Mouse (Mus musculus) limb, embryonic 12.5 days (tissue): Measurements from ENCODE around the gene Lrrc46. TPM values are rescaled to one million over a fixed set of nuclear protein-coding genes. Genes with fewer than 3 reads are reported as not detected.
A peak's percentile ranks its signal among the peaks of the same experiment; 100 is the strongest.

ENCODE experiments used
- ATAC-seq: fragments of 200-750 bp; cut with Nextera tagmentation; 2 replicates; pipeline ENCODE4 v1.8.0; 2017; ENCODE audit warnings: low read depth, moderate TSS enrichment; ENCODE audit not compliant: insufficient number of reproducible peaks, insufficient read depth, low FRiP score, low TSS enrichment
- H3K27ac ChIP-seq: fragments of 300-500 bp; sonication (generic); 2 replicates; pipeline ENCODE4 v1.5.1; 2016; ENCODE audit warnings: mild to moderate bottlenecking, moderate library complexity
- H3K27me3 ChIP-seq: fragments of 300-500 bp; sonication (generic); 2 replicates; pipeline ENCODE4 v1.6.1; 2016; ENCODE audit warnings: mild to moderate bottlenecking, moderate library complexity
- H3K36me3 ChIP-seq: fragments of 300-500 bp; sonication (generic); 2 replicates; pipeline ENCODE4 v1.6.1; 2016; ENCODE audit warnings: mild to moderate bottlenecking, moderate library complexity
- H3K4me1 ChIP-seq: fragments of 300-500 bp; sonication (generic); replicated peaks from 2 replicates; pipeline ENCODE4 v1.6.1; 2016
- H3K4me2 ChIP-seq: fragments of 300-500 bp; sonication (generic); 2 replicates; pipeline ENCODE4 v1.6.1; 2016; ENCODE audit warnings: mild to moderate bottlenecking, moderate library complexity
- H3K4me3 ChIP-seq: fragments of 300-500 bp; sonication (generic); replicated peaks from 2 replicates; pipeline ENCODE4 v1.5.1; 2016; ENCODE audit warnings: mild to moderate bottlenecking
- H3K9ac ChIP-seq: fragments of 300-500 bp; sonication (generic); replicated peaks from 2 replicates; pipeline ENCODE4 v1.6.1; 2016; ENCODE audit warnings: mild to moderate bottlenecking, moderate library complexity
- H3K9me3 ChIP-seq: fragments of 300-500 bp; sonication (generic); 2 replicates; pipeline ENCODE4 v1.6.1; 2016; ENCODE audit warnings: mild to moderate bottlenecking, moderate library complexity
- WGBS: fragments of 180-500 bp; shearing (Covaris S2); methylation state at CpG from one replicate; pipeline ENCODE4 v1.1.7; 2016; 5-methylcytosine and 5-hydroxymethylcytosine counted together
- polyA plus RNA-seq: library from polyadenylated mRNA; unstranded; fragments of >200 nt; fragmentation: Nextera tagmentation; extraction: Ambion mirVana; gene quantifications from 2 replicates; pipeline ENCODE4 v1.2.1, GENCODE M21; 2016

Lrrc46 gene
- polyA plus RNA-seq, 1 experiment from 2014 or later, result 1.0 TPM

GRCm38 (mm10) chr11:97025721-97026344 is 15.4 kb downstream of the Lrrc46 start:
- Histone ChIP-seq H3K4me3 (peak overlapping the region; percentile 33), H3K27me3 (peaks cover 45% of the 10 kb centered on the region), H3K4me1 (peaks cover 47% of the 10 kb centered on the region), H3K27ac (peak overlapping the region; percentile 84), H3K9ac (peak overlapping the region; percentile 56), H3K4me2 (peak overlapping the region; percentile 61), H3K9me3 (no peaks in the 10 kb centered on the region), H3K36me3 (no peaks in the 10 kb centered on the region)
- ATAC-seq, result no peak
- under 1% methylated on average over 17 of the region's 17 CpGs for WGBS

GRCm38 (mm10) chr11:97024977-97025376 is 16.2 kb downstream of the Lrrc46 start:
- peak overlapping the region; percentile 61; the same call in 1 of the 2 replicates for H3K4me2 ChIP-seq
- no peaks in the 10 kb centered on the region for H3K9me3 ChIP-seq
- peaks cover 39% of the 10 kb centered on the region for H3K4me1 ChIP-seq
- 45% methylated on average over 10 of the region's 10 CpGs for WGBS
- H3K27ac ChIP-seq, result peak overlapping the region; percentile 84; the same call in 1 of the 2 replicates
- no peak for ATAC-seq
- no peaks in the 10 kb centered on the region for H3K36me3 ChIP-seq
- H3K9ac ChIP-seq, result peak overlapping the region; percentile 56; the same call in 1 of the 2 replicates
- H3K27me3 ChIP-seq, result peaks cover 54% of the 10 kb centered on the region
- no peak overlapping the region; the same call in 1 of the 2 replicates for H3K4me3 ChIP-seq

DNA sequence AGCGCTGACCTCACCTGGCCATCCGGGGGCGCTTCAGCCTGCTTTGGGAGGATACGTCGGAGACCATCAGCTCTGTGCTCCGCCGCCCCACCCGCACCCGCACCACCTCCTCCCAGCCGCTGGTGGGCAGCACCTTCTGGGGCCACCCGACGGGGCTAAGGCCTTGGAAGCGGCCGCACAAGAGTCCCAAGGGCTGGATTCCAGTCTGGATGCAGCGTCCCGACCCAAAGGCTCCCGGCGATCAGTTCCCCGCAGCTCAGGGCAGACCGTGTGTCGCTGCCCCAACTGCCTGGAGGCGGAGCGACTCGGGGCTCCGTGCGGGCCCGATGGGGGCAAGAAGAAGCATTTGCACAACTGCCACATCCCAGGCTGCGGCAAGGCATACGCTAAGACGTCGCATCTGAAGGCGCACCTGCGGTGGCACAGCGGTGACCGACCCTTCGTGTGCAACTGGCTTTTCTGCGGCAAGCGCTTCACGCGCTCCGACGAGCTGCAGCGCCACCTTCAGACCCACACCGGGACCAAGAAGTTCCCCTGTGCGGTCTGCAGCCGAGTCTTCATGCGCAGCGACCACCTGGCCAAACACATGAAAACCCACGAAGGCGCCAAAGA is 19.2 kb downstream of the Lrrc46 start:
- H3K36me3 ChIP-seq, result no peaks in the 10 kb centered on the region
- peaks cover 83% of the 10 kb centered on the region for H3K27me3 ChIP-seq
- H3K4me1 ChIP-seq, result peaks cover 49% of the 10 kb centered on the region
- H3K9ac ChIP-seq, result peak overlapping the region; percentile 50
- 1% methylated on average over 50 of the region's 50 CpGs for WGBS
- peak overlapping the region; percentile 79 for H3K4me2 ChIP-seq
- peak overlapping the region; percentile 54 for H3K4me3 ChIP-seq
- no peak overlapping the region for H3K27ac ChIP-seq
- no peaks in the 10 kb centered on the region for H3K9me3 ChIP-seq
- ATAC-seq, result peak; percentile 27; the same call in 1 of the 2 replicates

DNA sequence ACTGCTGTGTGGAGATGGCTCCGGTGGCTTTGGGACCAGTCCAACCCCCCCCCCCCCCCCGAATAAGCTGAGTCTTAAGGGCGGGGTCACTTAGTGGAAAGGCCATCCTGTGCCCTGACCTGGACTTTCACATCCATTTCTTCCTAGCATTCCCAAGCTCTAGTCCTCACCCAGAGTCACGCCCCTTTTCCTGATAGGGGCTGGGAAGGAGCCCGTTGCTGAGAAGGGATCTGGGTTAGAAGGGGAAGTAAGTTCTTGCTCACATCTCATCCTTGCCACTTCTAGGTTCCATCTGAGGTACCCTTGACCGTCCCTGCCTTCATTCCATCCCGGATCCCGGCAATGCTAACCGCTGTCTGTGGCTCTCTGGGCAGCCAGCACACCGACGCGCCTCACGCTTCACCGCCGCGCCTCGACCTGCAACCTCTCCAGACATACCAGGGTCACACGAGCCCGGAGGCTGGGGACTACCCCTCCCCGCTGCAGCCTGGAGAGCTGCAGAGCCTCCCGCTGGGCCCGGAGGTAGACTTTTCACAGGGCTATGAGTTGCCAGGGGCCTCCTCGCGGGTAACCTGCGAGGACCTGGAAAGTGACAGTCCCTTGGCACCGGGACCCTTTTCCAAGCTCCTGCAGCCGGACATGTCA is 20.0 kb downstream of the Lrrc46 start:
- Histone ChIP-seq H3K4me2 (peak overlapping the region; percentile 79), H3K9ac (no peak overlapping the region; the same call in 1 of the 2 replicates), H3K4me1 (peaks cover 49% of the 10 kb centered on the region), H3K9me3 (no peaks in the 10 kb centered on the region), H3K4me3 (peak overlapping the region; percentile 54), H3K36me3 (no peaks in the 10 kb centered on the region), H3K27me3 (peaks cover 90% of the 10 kb centered on the region), H3K27ac (no peak overlapping the region)
- ATAC-seq, result no peak
- 2% methylated on average over 27 of the region's 27 CpGs for WGBS

- H3K4me1 ChIP-seq, result peaks cover 33% of the 10 kb centered on the region
- H3K27ac ChIP-seq, result no peak overlapping the region
- 0 out of 2 replicates have a peak overlapping the region, but pooled peaks have one; percentile 55 for H3K9ac ChIP-seq
Observed at GRCm38 (mm10) chr11:97019345-97019708, 21.9 kb downstream of the Lrrc46 start.

DNA sequence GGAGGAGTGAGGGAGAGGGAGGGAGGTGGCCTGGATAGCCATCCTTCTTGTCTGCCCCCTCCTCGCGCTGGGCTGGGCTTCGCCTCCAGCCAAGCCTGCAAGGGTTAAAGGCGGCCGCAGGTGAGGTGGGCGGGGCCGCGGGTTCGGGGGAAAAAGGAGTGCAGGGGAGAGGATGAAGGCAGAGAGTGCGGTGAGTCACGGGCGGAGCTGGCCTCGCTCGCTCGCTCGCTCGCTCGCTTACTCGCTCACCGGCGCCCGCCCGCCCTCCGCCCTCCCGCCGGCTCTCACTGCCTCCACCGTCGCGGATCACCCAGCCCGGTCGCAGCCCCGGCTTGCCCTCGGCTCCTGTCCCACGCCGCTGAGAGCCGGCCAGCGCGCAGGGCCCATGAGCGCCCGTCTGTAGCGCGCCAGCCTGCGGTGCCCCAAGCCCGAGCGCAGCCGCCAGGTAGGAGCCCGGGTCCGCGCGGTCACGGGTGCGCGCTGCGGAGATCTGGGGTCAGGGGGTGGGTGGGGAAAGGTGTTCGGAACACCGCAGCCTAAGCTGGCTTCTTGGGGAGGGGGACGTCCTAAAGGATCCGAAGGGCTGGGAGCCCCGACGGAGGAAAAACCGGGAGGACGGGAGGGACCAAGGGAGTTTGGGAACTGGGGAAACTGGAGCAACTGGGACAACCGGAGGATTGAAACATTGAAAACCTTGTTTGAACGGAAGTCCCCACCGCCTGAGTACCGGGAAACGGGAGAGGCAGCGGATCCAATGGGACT is 22.4 kb downstream of the Lrrc46 start:
- Histone ChIP-seq H3K4me2 (peak overlapping the region; percentile 71), H3K4me3 (peak overlapping the region; percentile 45), H3K4me1 (peaks cover 33% of the 10 kb centered on the region), H3K36me3 (no peaks in the 10 kb centered on the region), H3K9me3 (no peaks in the 10 kb centered on the region), H3K27ac (no peak overlapping the region), H3K9ac (peak overlapping the region; percentile 55), H3K27me3 (peaks cover 94% of the 10 kb centered on the region)
- whole genome bisulfite sequencing, result under 1% methylated on average over 68 of the region's 68 CpGs
- ATAC-seq, result no peak

More at GRCm38 (mm10) chr11:97019345-97019708, 21.9 kb downstream of the Lrrc46 start:
- Histone ChIP-seq H3K27me3 (peaks cover 97% of the 10 kb centered on the region), H3K9me3 (no peaks in the 10 kb centered on the region), H3K36me3 (no peaks in the 10 kb centered on the region), H3K4me3 (peak overlapping the region; percentile 45), H3K4me2 (peak overlapping the region; percentile 71; the same call in 1 of the 2 replicates)
- no peak for ATAC-seq
- WGBS, result 5% methylated on average over 13 of the region's 13 CpGs

GRCm38 (mm10) chr11:97017696-97018582 is 23.3 kb downstream of the Lrrc46 start:
- Histone ChIP-seq H3K36me3 (no peaks in the 10 kb centered on the region), H3K27ac (no peak overlapping the region), H3K4me2 (peak overlapping the region; percentile 71), H3K4me3 (peak overlapping the region; percentile 45), H3K27me3 (peaks cover 94% of the 10 kb centered on the region), H3K9me3 (no peaks in the 10 kb centered on the region), H3K4me1 (peaks cover 33% of the 10 kb centered on the region), H3K9ac (no peak overlapping the region)
- WGBS, result under 1% methylated on average over 36 of the region's 36 CpGs
- ATAC-seq, result no peak

DNA sequence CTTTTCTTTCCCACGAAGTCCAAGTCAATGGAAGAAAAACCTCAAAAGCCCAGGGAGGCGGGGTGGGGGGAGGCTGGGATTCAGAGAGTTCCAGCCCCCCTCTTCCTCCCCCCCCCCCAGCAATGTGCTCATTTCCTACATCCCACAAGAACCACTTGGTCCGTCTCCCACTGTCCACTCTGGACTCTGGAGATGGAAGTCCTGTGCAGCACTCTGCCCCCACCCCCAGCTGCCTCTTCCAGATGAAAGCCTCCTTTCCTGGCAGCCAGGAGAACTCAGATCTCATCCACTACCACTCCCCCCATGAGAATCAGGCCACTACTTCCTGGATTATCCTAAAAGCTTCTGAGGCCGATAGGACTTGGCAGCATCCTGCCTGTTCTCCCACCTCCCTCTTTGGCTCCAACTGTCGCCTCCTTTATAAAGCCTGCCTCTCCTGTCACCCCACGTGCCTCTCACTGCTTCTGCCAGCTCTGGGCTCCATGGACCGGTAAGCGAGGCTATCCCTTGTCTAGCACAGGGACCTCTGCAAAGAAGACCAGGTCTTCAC is 28.0 kb downstream of the Lrrc46 start, which contains the start of gene Sp6:
Sp6 (plus strand) TSS at position 274 of the 550 bp plus-strand sequence.
- WGBS, result 26% methylated on average over 7 of the region's 8 CpGs
- Histone ChIP-seq H3K9me3 (no peaks in the 10 kb centered on the region), H3K4me3 (no peak within 1 kb of the TSS), H3K27ac (no peak within 1 kb of the TSS), H3K27me3 (peaks cover 86% of the 10 kb centered on the region), H3K4me1 (peaks cover 12% of the 10 kb centered on the region), H3K4me2 (no peak within 1 kb of the TSS), H3K9ac (no peak within 1 kb of the TSS; the same call in 1 of the 2 replicates), H3K36me3 (no peaks in the 10 kb centered on the region)
- no peak for ATAC-seq

GRCm38 (mm10) chr11:97009198-97009790 is 31.9 kb downstream of the Lrrc46 start:
- Histone ChIP-seq H3K36me3 (no peaks in the 10 kb centered on the region), H3K4me1 (peaks cover 12% of the 10 kb centered on the region), H3K4me3 (no peak overlapping the region), H3K9me3 (no peaks in the 10 kb centered on the region), H3K27ac (no peak overlapping the region), H3K9ac (no peak overlapping the region), H3K4me2 (no peak overlapping the region), H3K27me3 (peaks cover 58% of the 10 kb centered on the region)
- 46% methylated on average over 8 of the region's 8 CpGs for WGBS
- no peak for ATAC-seq
